Mouse (Mus musculus): ENCODE measurements around the gene Cxcl15. TPM values are rescaled to one million over a fixed set of nuclear protein-coding genes. Genes with fewer than 3 reads are reported as not detected.

The Cxcl15 gene
- total RNA-seq (2021): not detected
- long read RNA-seq, experiment 1: 0 reads
- long read RNA-seq, experiment 2: 0 reads

- DNase-seq: no peak
- intact Hi-C loops (cut with DNase I): no loop called here
Observed at GRCm38 (mm10) chr5:90794195-90794625, at the start of gene Cxcl15. Cxcl15 (plus strand) TSS chr5:90794534.

GRCm38 (mm10) chr5:90753934-90754333 is 40.4 kb upstream of the Cxcl15 start:
- DNase-seq: no peak
- intact Hi-C loops (cut with DNase I): no loop called here

- DNase-seq: peak in 1 of 2 experiments; percentile 27
- intact Hi-C loops (cut with DNase I): no loop called here
Observed at GRCm38 (mm10) chr5:90758020-90758605, 36.2 kb upstream of the Cxcl15 start.

- intact Hi-C loops (cut with DNase I): no loop called here
- no peak for DNase-seq
Observed at GRCm38 (mm10) chr5:90759077-90760065, 35.0 kb upstream of the Cxcl15 start, which contains the start of gene Cxcl5. Cxcl5 (plus strand) TSS chr5:90759360.

- intact Hi-C loops (cut with DNase I): no loop called here
- no peak for DNase-seq
Observed at GRCm38 (mm10) chr5:90760303-90760702, 34.0 kb upstream of the Cxcl15 start.

- intact Hi-C loops (cut with DNase I): no loop called here
- no peak for DNase-seq
Observed at GRCm38 (mm10) chr5:90760844-90761243, 33.5 kb upstream of the Cxcl15 start.

- intact Hi-C loops (cut with DNase I): no loop called here
- no peak for DNase-seq
Observed at GRCm38 (mm10) chr5:90761834-90762233, 32.5 kb upstream of the Cxcl15 start.

GRCm38 (mm10) chr5:90763912-90764665 is 30.2 kb upstream of the Cxcl15 start:
- DNase-seq: no peak
- intact Hi-C loops (cut with DNase I): no loop called here

GRCm38 (mm10) chr5:90765821-90766606 is 28.3 kb upstream of the Cxcl15 start:
- intact Hi-C loops (cut with DNase I): no loop called here
- no peak for DNase-seq

- no peak for DNase-seq
- intact Hi-C loops (cut with DNase I): no loop called here
Observed at GRCm38 (mm10) chr5:90768218-90768617, 26.1 kb upstream of the Cxcl15 start, which contains the start of gene Ppbp. Ppbp (plus strand) TSS chr5:90768518.

GRCm38 (mm10) chr5:90771369-90771768 is 23.0 kb upstream of the Cxcl15 start:
- intact Hi-C loops (cut with DNase I): no loop called here
- no peak for DNase-seq

GRCm38 (mm10) chr5:90771880-90772653 is 22.3 kb upstream of the Cxcl15 start, which contains the start of gene Pf4:
Pf4 (plus strand) TSS chr5:90772435.
- intact Hi-C loops (cut with DNase I): no loop called here
- DNase-seq: no peak

- no peak for DNase-seq
- intact Hi-C loops (cut with DNase I): no loop called here
Observed at GRCm38 (mm10) chr5:90775562-90775961, 18.8 kb upstream of the Cxcl15 start.

- intact Hi-C loops (cut with DNase I): no loop called here
- DNase-seq: no peak
Observed at GRCm38 (mm10) chr5:90777621-90778020, 16.7 kb upstream of the Cxcl15 start.

GRCm38 (mm10) chr5:90778856-90779255 is 15.5 kb upstream of the Cxcl15 start:
- intact Hi-C loops (cut with DNase I): no loop called here
- DNase-seq: no peak

GRCm38 (mm10) chr5:90783697-90784096 is 10.6 kb upstream of the Cxcl15 start:
- intact Hi-C loops (cut with DNase I): no loop called here

GRCm38 (mm10) chr5:90785659-90786588 is 8.4 kb upstream of the Cxcl15 start, which contains the start of gene Cxcl3:
Cxcl3 (plus strand) TSS chr5:90786103.
- intact Hi-C loops (cut with DNase I): loop anchor here (5.0 kb wide), 1 partner anchor 124 kb away; no protein-coding TSS in a partner anchor
- DNase-seq: no peak

More at GRCm38 (mm10) chr5:90783697-90784096, 10.6 kb upstream of the Cxcl15 start:
- DNase-seq: no peak

- intact Hi-C loops (cut with DNase I): loop anchor here (5.0 kb wide), 1 partner anchor 126 kb away; no protein-coding TSS in a partner anchor
- DNase-seq: no peak
Observed at GRCm38 (mm10) chr5:90788114-90788513, 6.2 kb upstream of the Cxcl15 start.

Data from gastrocnemius, postnatal 36 days (tissue).